Mouse (Mus musculus) 3134 (cell line): ENCODE results near the gene Clba1.

ENCODE experiments used
- DNase-seq: peaks from one replicate; pipeline ENCODE4 v3.0.0-alpha.2; 2011; ENCODE audit warnings: low spot score; ENCODE audit not compliant: insufficient read length; ENCODE audit errors: extremely low read depth

Gene Clba1

GRCm38 (mm10) chr12:112843803-112844202 lies 35.1 kb downstream of the Clba1 start:
- no peak for DNase-seq

- DNase-seq, result no peak
Observed at GRCm38 (mm10) chr12:112847880-112848279, 39.1 kb downstream of the Clba1 start.

GRCm38 (mm10) chr12:112849235-112850022 lies 40.7 kb downstream of the Clba1 start:
- peak; percentile 47 for DNase-seq

DNA sequence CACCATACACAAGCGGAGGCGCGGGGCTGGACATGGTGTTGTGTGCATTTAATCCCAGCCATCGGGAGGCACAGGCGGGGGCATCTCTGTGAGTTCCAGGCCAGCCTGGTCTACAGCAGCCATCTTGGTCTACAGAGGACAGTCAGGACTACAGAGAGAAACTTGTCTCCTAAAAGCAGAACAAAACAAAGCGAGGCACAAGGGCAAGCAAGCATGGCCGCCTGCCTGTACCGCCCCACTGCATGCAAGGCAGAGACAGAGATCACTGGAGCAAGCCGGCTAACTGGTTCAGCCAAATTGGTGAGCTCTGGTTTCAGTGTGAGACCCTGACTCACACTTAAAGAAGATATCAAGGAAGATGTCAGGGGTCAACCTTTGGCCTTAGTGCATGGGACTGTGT lies 41.6 kb downstream of the Clba1 start:
- no peak for DNase-seq

DNA sequence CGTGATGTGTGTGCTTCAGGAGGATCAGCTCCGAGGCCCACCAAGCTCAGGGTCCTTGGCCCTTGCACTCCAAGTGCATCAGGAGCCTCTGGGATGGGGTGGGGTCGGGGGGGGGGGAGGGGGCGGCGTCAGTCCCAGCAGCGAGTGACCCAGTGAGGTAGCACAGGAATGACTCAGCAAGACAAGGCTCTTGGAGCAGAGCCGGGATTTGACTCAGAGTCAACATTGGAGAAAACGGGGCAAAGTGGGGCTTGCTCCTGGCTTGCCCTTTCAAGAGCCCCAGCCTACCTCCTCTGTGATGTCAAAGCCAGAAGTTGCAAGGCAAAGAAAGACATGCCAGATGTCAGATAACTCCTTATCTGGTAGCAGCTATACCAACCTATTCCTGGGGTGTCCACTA lies 42.4 kb downstream of the Clba1 start:
- DNase-seq, result peak; percentile 44

GRCm38 (mm10) chr12:112853050-112853729 lies 44.5 kb downstream of the Clba1 start:
- DNase-seq, result no peak

- no peak for DNase-seq
Observed at GRCm38 (mm10) chr12:112854610-112855333, 46.0 kb downstream of the Clba1 start.

GRCm38 (mm10) chr12:112856338-112856737 lies 47.6 kb downstream of the Clba1 start:
- no peak for DNase-seq

- no peak for DNase-seq
Observed at GRCm38 (mm10) chr12:112857021-112857925, 48.5 kb downstream of the Clba1 start.

- no peak for DNase-seq
Observed at GRCm38 (mm10) chr12:112858581-112859336, 50.0 kb downstream of the Clba1 start.

- DNase-seq, result no peak
Observed at GRCm38 (mm10) chr12:112859930-112860329, 51.2 kb downstream of the Clba1 start.

DNA sequence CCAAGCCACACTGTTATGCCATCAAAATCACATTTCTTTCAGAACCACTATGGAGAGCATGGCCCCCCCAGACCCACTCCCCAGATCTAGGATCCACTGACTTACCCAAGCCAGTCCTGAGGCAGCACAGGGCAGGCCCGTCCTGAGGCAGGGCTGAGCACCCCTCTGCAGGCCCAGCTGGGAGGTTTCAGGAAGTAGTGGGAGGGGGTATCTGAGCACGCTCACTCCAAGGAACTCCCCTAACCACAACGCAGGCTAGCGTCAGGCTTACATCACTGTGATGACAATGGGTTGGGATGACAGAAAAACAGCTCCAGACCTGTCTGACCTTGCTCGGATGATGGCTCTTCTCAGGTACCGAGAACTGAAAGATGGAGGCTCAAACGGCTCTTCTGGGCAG lies 52.0 kb downstream of the Clba1 start:
- DNase-seq, result no peak

- no peak for DNase-seq
Observed at GRCm38 (mm10) chr12:112861911-112862321, 53.2 kb downstream of the Clba1 start.

DNA sequence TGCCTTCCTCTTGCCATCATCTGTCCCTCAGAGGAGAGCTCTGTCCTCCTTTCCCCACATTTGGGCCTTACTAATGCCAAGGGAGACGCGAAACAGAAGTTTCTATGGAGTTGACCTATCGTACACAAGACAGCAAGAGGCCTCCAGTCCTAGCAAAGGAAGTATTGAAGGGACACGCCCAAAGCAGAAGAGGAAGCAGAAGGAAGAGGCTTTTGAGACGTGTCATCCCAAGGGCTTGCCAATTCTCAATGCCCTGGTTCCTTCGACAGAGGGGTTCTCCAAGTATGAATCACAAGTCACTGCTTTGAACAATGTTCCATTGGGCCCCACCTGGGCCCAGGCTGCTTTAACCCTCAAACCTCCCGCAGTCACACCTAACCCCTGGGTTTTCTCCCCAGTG lies 56.1 kb downstream of the Clba1 start:
- no peak for DNase-seq
